Mouse (Mus musculus) C2C12 (cell line): ENCODE results near the gene Zp1. TPM values are rescaled to one million over a fixed set of nuclear protein-coding genes. Genes with fewer than 3 reads are reported as not detected.

Source experiments
- H3K27me3 ChIP-seq: one replicate; pipeline ENCODE4 v1.6.1; 2011; ENCODE audit not compliant: control insufficient read depth, insufficient read depth, insufficient read length
- H3K36me3 ChIP-seq: one replicate; pipeline ENCODE4 v1.6.1; 2011; ENCODE audit not compliant: control insufficient read depth, insufficient read depth
- H3K4me3 ChIP-seq: one replicate; pipeline ENCODE4 v1.5.1; 2011; ENCODE audit warnings: mild to moderate bottlenecking, control low read depth; ENCODE audit not compliant: poor library complexity, insufficient read depth, severe bottlenecking
- H3K79me2 ChIP-seq: one replicate; pipeline ENCODE4 v1.6.1; 2011; ENCODE audit not compliant: control insufficient read depth, insufficient read depth
- H3K79me3 ChIP-seq: one replicate; pipeline ENCODE4 v1.6.1; 2011; ENCODE audit warnings: low read depth, control low read depth
- H3ac ChIP-seq: one replicate; pipeline ENCODE3; 2011; ENCODE audit warnings: low read depth; ENCODE audit not compliant: control insufficient read depth, insufficient read length
- CEBPB ChIP-seq: IDR thresholded peaks from one replicate; pipeline ENCODE4 v1.6.1; 2011; ENCODE audit warnings: low read depth, mild to moderate bottlenecking, control low read depth, moderate library complexity
- CTCF ChIP-seq: IDR thresholded peaks from one replicate; pipeline ENCODE4 v1.5.1; 2011; ENCODE audit not compliant: control insufficient read depth, insufficient read depth, insufficient read length
- FOSL1 ChIP-seq: IDR thresholded peaks from one replicate; pipeline ENCODE4 v1.8.0; 2011; ENCODE audit warnings: mild to moderate bottlenecking, low read length; ENCODE audit not compliant: poor library complexity, insufficient read depth, severe bottlenecking
- MAX ChIP-seq: IDR thresholded peaks from one replicate; pipeline ENCODE4 v1.6.1; 2011; ENCODE audit warnings: mild to moderate bottlenecking, control low read depth
- MYOD1 ChIP-seq: IDR thresholded peaks from one replicate; pipeline ENCODE4 v1.6.1; 2011; ENCODE audit warnings: low read depth; ENCODE audit not compliant: control insufficient read depth, insufficient read length
- MYOG ChIP-seq: IDR thresholded peaks from one replicate; pipeline ENCODE4 v1.6.1; 2011; ENCODE audit not compliant: control insufficient read depth, insufficient read length; ENCODE audit errors: extremely low read depth
- USF1 ChIP-seq: IDR thresholded peaks from one replicate; pipeline ENCODE4 v1.6.1; 2011; ENCODE audit warnings: low read depth, mild to moderate bottlenecking, control low read depth, moderate library complexity
- polyA plus RNA-seq: library from polyadenylated mRNA; unstranded; fragments of >200 nt; fragmentation: generic; extraction: Trizol; gene quantifications from one replicate; pipeline ENCODE4 v1.2.1, GENCODE M21; 2012; ENCODE audit warnings: missing spikeins

Gene Zp1
- polyA plus RNA-seq, 1 experiment: not detected

DNA sequence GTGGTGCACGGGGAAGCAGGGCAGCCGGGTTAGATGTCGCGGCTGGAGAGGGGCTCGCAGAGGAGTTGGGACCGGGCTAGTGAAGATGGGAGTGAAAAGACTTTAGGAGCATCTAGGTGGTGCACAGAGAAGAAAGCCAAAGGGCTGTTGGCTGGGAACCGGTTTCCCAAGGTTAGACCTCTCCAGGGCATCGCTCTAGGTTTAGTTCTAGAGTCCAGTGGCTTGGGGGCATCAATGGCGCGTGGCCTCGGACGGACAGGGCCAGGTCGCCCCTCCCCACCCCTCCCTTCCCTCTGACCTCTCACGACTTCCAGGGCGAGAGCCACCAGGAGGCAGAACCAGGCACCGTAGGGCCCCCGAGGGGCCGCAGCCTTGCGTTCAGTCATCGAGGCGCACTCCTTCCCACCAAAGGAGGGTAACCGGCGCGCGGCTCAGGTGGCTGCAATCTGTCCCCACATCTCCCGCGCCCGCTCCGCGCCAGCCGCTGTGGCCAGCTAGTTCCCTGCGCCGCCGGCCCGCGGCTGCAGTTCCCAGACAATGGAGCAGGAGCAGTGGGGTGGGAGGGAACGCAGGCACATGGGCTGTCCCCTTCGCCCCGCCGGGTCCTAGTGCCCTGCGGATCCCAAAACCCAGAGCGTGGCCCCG lies 51.1 kb downstream of the Zp1 start:
- H3K79me2 ChIP-seq: peaks cover 34% of the 10 kb centered on the region
- peaks cover 21% of the 10 kb centered on the region for H3K79me3 ChIP-seq
- TF ChIP-seq FOSL1 (no peak), MAX (peak; percentile 95), CEBPB (no peak), MYOG (no peak), CTCF (no peak), MYOD1 (no peak), USF1 (peak; percentile 66)
- peak overlapping the region; percentile 80 for H3K4me3 ChIP-seq
- peak overlapping the region; percentile 85 for H3ac ChIP-seq
- no peaks in the 10 kb centered on the region for H3K27me3 ChIP-seq
- H3K36me3 ChIP-seq: peaks cover 64% of the 10 kb centered on the region

DNA sequence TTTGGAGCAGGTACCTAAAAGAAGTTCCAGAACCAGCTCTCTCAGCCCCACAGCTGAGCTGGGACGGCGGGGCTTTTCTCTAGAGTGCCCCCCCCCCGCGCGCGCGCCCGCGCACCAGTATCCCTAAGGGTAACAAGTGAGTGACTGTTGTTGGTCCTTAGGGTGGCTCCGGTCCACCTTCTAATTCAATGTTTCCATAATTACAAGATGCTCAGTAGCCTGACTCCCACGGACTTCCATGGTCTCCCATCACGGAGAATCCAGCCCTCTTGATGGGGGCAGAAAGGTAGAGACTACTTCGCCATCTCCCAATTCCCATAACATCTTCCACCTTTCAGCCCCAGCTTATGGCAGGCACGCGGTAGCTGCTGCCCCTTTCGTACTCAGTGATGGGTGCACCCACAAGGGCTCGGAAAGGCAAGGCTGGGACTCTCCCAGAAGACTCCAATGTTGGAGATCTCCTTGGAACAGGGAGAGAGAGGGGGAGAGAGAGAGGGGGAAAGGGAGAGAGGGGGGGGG lies 51.8 kb downstream of the Zp1 start:
- H3K79me3 ChIP-seq: peaks cover 21% of the 10 kb centered on the region
- peaks cover 34% of the 10 kb centered on the region for H3K79me2 ChIP-seq
- no peaks in the 10 kb centered on the region for H3K27me3 ChIP-seq
- peaks cover 65% of the 10 kb centered on the region for H3K36me3 ChIP-seq
- TF ChIP-seq MYOG: no peak
- TF ChIP-seq CEBPB: no peak
- TF ChIP-seq USF1: no peak
- no peak for TF ChIP-seq FOSL1
- no peak for TF ChIP-seq MAX
- no peak for TF ChIP-seq MYOD1
- TF ChIP-seq CTCF: no peak
- H3K4me3 ChIP-seq: peak overlapping the region; percentile 80
- peak overlapping the region; percentile 94 for H3ac ChIP-seq

DNA sequence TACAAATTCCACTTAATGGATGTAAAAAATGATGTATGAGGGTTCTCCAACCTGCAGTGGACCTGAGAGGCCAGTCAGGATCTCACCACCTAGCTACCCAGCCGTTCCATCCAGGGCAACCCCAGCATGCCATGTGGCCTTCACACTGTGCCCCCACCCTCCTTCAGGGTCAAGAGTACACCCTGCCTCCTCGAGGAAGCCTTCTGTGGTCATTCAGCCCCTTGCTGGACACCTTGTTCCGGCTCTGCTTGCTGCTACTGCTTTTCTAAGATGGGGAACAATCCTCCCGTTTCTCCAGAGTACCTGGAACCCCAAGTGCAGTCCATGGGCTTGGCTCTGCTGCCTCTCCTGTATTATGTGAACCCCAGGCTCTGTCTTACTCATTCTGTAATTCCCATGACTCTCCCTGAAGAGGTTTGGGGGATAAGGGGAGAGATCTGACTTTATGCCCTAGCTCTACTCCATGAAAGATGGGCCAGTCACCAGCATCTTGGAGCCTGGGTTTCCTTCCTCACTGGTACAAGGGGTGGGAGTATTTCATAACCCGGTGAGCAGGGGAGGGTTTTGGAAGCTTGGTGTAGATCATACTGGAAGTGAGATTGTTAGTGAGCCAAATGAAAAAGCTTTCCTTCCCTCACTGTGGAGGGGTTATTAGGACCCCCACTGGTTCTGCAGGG lies 52.3 kb downstream of the Zp1 start:
- Histone ChIP-seq H3K36me3 (peaks cover 65% of the 10 kb centered on the region), H3ac (peak overlapping the region; percentile 94), H3K4me3 (peak overlapping the region; percentile 80), H3K79me3 (peaks cover 21% of the 10 kb centered on the region), H3K79me2 (peaks cover 34% of the 10 kb centered on the region), H3K27me3 (no peaks in the 10 kb centered on the region)
- TF ChIP-seq MYOG (no peak), FOSL1 (no peak), MAX (no peak), USF1 (no peak), MYOD1 (no peak), CEBPB (no peak), CTCF (no peak)

DNA sequence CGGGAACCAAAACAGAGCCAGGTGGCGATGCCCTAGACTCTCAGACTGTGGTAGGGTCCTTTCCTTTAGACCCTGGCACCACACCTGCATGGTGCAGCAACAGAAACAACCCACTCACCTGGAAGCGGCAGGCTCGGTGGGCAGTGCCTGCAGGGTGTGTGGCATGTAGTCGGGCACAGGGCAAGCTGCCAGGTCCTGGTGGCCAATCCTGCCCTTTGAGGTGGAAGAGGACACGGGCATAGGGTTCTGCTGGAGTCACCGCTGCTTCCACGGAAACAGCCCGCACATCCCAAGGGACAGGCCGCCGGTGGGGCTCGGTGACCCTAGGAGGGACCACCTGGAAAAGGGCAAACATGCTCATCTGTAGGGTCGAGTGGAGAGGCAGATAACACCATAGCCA lies 54.1 kb downstream of the Zp1 start:
- TF ChIP-seq USF1 (no peak), MYOD1 (no peak), FOSL1 (no peak), CEBPB (no peak), MYOG (no peak), CTCF (no peak), MAX (no peak)
- Histone ChIP-seq H3K79me3 (peaks cover 21% of the 10 kb centered on the region), H3K79me2 (peaks cover 34% of the 10 kb centered on the region), H3K4me3 (no peak overlapping the region), H3K36me3 (peaks cover 62% of the 10 kb centered on the region), H3ac (no peak overlapping the region), H3K27me3 (no peaks in the 10 kb centered on the region)

Other genes with a start within 250 kb of the Zp1 start
- not detected for gene Pga5, start 242.6 kb downstream of the Zp1 start, polyA plus RNA-seq
- 21.9 TPM for gene Vps37c, start 231.9 kb downstream of the Zp1 start, polyA plus RNA-seq
- gene Cd5, start 181.6 kb downstream of the Zp1 start, polyA plus RNA-seq: 0.04 TPM
- gene Cd6, start 90.6 kb downstream of the Zp1 start, polyA plus RNA-seq: 0.30 TPM
- gene Slc15a3, start 80.9 kb downstream of the Zp1 start, polyA plus RNA-seq: 6.3 TPM
- gene Tmem132a, start 50.7 kb downstream of the Zp1 start, polyA plus RNA-seq: 130 TPM
- gene Tmem109, start 38.6 kb downstream of the Zp1 start, polyA plus RNA-seq: 141 TPM
- gene Prpf19, start 25.4 kb downstream of the Zp1 start, polyA plus RNA-seq: 299 TPM
- gene Ptgdr2, start 16.5 kb upstream of the Zp1 start, polyA plus RNA-seq: 0.07 TPM
- gene Ccdc86, start 28.6 kb upstream of the Zp1 start, polyA plus RNA-seq: 31.3 TPM
- gene Ms4a10, start 54.0 kb upstream of the Zp1 start, polyA plus RNA-seq: not detected
- not detected for gene Ms4a15, start 72.6 kb upstream of the Zp1 start, polyA plus RNA-seq
- gene Ms4a18, start 97.4 kb upstream of the Zp1 start, polyA plus RNA-seq: not detected
- not detected for gene Ms4a8a, start 160.5 kb upstream of the Zp1 start, polyA plus RNA-seq
- not detected for gene 1700017D01Rik, start 210.2 kb upstream of the Zp1 start, polyA plus RNA-seq
- not detected for gene 1700025F22Rik, start 244.7 kb upstream of the Zp1 start, polyA plus RNA-seq